Comparison of ENCODE assay signal across 9 mouse cellular contexts in genomic region chr8:123213118-123213772, GRCm38 (mm10). TPM values are rescaled to one million over a fixed set of nuclear protein-coding genes. Genes with fewer than 3 reads are reported as not detected.
A peak's percentile ranks its signal among the peaks of the same experiment; 100 is the strongest.
DNase-seq lines count a peak whose midpoint lies in the region; ATAC-seq and TF ChIP-seq lines count a peak whose summit lies in the region.
"Had no signal": no experiment of that assay in that cellular context is flagged by ENCODE, and none has a peak within 500 bp of the region (broad histone marks: within the 10 kb centered on the region; RNA-seq: fewer than 3 reads in every experiment).

No protein-coding gene starts in this region.

- TF ChIP-seq EP300 in heart, adult 2 months (IDR thresholded peaks at IDR 0.05; ENCODE audit: insufficient read depth, low read depth, low read length), result no peak

- peak overlapping the region; percentile 93 for H3K27ac ChIP-seq in heart, adult 2 months
- H3K27ac ChIP-seq in cortical plate, adult 2 months (ENCODE audit: insufficient read depth, low read length), result no peak overlapping the region
- H3K27ac ChIP-seq in hindbrain, embryonic 11.5 days (ENCODE audit: low read depth, low read length), result peak overlapping the region; percentile 37; the same call in 1 of the 2 replicates
- peak overlapping the region; percentile 87 for H3K27ac ChIP-seq in midbrain, embryonic 10.5 days (replicated peaks)

- no peaks in the 10 kb centered on the region for H3K79me2 ChIP-seq in heart, adult 2 months (replicated peaks; ENCODE audit: control insufficient read depth, insufficient read depth, low read length)

- H3K4me1 ChIP-seq in heart, adult 2 months (ENCODE audit: control insufficient read depth, insufficient read depth, low read length), result peaks cover 3% of the 10 kb centered on the region; the same call in 1 of the 2 replicates
- H3K4me1 ChIP-seq in cortical plate, adult 2 months (ENCODE audit: control insufficient read depth, insufficient read depth, low read length), result no peaks in the 10 kb centered on the region; the same call in 1 of the 2 replicates
- H3K4me1 ChIP-seq in hindbrain, embryonic 11.5 days (replicated peaks; ENCODE audit: control insufficient read depth, insufficient read depth, low read length), result peaks cover 5% of the 10 kb centered on the region; the same call in 1 of the 2 replicates
- peaks cover 28% of the 10 kb centered on the region for H3K4me1 ChIP-seq in midbrain, embryonic 10.5 days

- peak overlapping the region; percentile 81 for H3K9ac ChIP-seq in heart, adult 2 months (ENCODE audit: low read depth, low read length)
- H3K9ac ChIP-seq in hindbrain, embryonic 11.5 days (ENCODE audit: low read depth, low read length), result peak overlapping the region; percentile 55

- no peaks in the 10 kb centered on the region for H3K27me3 ChIP-seq in heart, adult 2 months (ENCODE audit: control insufficient read depth, insufficient read depth, low read length)
- H3K27me3 ChIP-seq in hindbrain, embryonic 11.5 days (ENCODE audit: control insufficient read depth, insufficient read depth, low read length), result no peaks in the 10 kb centered on the region
- H3K27me3 ChIP-seq in midbrain, embryonic 10.5 days (ENCODE audit: low read depth, poor library complexity, severe bottlenecking), result no peaks in the 10 kb centered on the region

- peak overlapping the region; percentile 82 for H3K4me3 ChIP-seq in heart, adult 2 months
- peak overlapping the region; percentile 64 for H3K4me3 ChIP-seq in cortical plate, adult 2 months (ENCODE audit: insufficient read depth, low read length)
- H3K4me3 ChIP-seq in hindbrain, embryonic 11.5 days (ENCODE audit: low read depth, low read length), result peak overlapping the region; percentile 77
- H3K4me3 ChIP-seq in midbrain, embryonic 10.5 days, result peak overlapping the region; percentile 99

- no peak for ATAC-seq in hindbrain, embryonic 11.5 days (ENCODE audit: low FRiP score)
- no peak for ATAC-seq in frontal cortex, adult (ENCODE audit: low TSS enrichment)

- intact Hi-C loops in heart, adult 2 months (cut with DNase I), result loop anchor here (2.0 to 10.0 kb wide), 3 partner anchors 42 to 738 kb away; partner anchors contain the start of genes Ctu2, Rnf166, Vps9d1 and Zfp276

- no peaks in the 10 kb centered on the region for H3K9me3 ChIP-seq in hindbrain, embryonic 11.5 days (ENCODE audit: control insufficient read depth, low read length)
- no peaks in the 10 kb centered on the region for H3K9me3 ChIP-seq in midbrain, embryonic 10.5 days (replicated peaks)

- peak; percentile 11; the same call in 1 of the 2 replicates for TF ChIP-seq CTCF in heart, adult 2 months (IDR thresholded peaks at IDR 0.05)
- no peak for TF ChIP-seq CTCF in cortical plate, adult 2 months (IDR thresholded peaks at IDR 0.05; ENCODE audit: extremely low read depth, insufficient read depth, low read length)

- TF ChIP-seq POLR2A in heart, adult 2 months (IDR thresholded peaks at IDR 0.05; ENCODE audit: insufficient read depth, low read depth, low read length), result no peak; the same call in 1 of the 2 replicates
- TF ChIP-seq POLR2A in cortical plate, adult 2 months (IDR thresholded peaks at IDR 0.05; ENCODE audit: extremely low read depth, insufficient read depth, low read length), result no peak

- 15% methylated on average over 22 of the region's 22 CpGs for WGBS in heart, adult 2 months
- 23% methylated on average over 22 of the region's 22 CpGs for WGBS in hindbrain, embryonic 11.5 days
- WGBS in midbrain, embryonic 10.5 days, result 25% methylated on average over 22 of the region's 22 CpGs

- no peak for DNase-seq in heart, adult 2 months
- DNase-seq in heart, postnatal 4 days, result no peak
- DNase-seq in hindbrain, embryonic 11.5 days (ENCODE audit: low spot score), result no peak
- no peak for DNase-seq in midbrain, embryonic 10.5 days (ENCODE audit: low spot score)
- DNase-seq in cerebellum, postnatal 36 days, result no peak
- DNase-seq in ovary, adult 18-20 months (ENCODE audit: low spot score), result no peak

- peak overlapping the region; percentile 79 for H3K4me2 ChIP-seq in hindbrain, embryonic 11.5 days (replicated peaks; ENCODE audit: low read depth, low read length)

- H3K36me3 ChIP-seq in heart, adult 2 months (ENCODE audit: control insufficient read depth, insufficient read depth, low read length), result no peaks in the 10 kb centered on the region
- H3K36me3 ChIP-seq in hindbrain, embryonic 11.5 days (ENCODE audit: control insufficient read depth, insufficient read depth, low read length), result 0 out of 2 replicates have a peak, but pooled peaks cover under 1% of the 10 kb centered on the region
- peaks cover 21% of the 10 kb centered on the region for H3K36me3 ChIP-seq in midbrain, embryonic 10.5 days

RNA-seq across cellular contexts. Expression of gene Spata33, which starts 0.6 kb away (rescaled TPM):
- 10 to 100 TPM; 25.6 to 29.4 TPM for total RNA-seq in heart, adult 2 months (2021)
- polyA plus RNA-seq in heart, adult 2 months (2012; rRNA removed), result 16.2 and 16.4 TPM in 2 replicates
- 10 to 100 TPM; 20.9 to 22.2 TPM for total RNA-seq in heart, postnatal 4 days (2021)
- 8.4 and 9.7 TPM in 2 replicates for polyA plus RNA-seq in cortical plate, adult 2 months (2012; rRNA removed)
- polyA plus RNA-seq in hindbrain, embryonic 11.5 days (2014; fragmentation: Nextera tagmentation; extraction: Ambion mirVana), result 5.5 and 6.1 TPM in 2 replicates
- 6.1 TPM in 2 replicates for polyA plus RNA-seq in midbrain, embryonic 10.5 days (2016; fragmentation: Nextera tagmentation; extraction: Ambion mirVana)
- total RNA-seq: hematopoietic stem cell, adult 5-6 weeks had no signal

RNA-seq across cellular contexts. Expression of gene Chmp1a, which starts 0.7 kb away (rescaled TPM):
- 10 to 100 TPM; 56.3 to 58.3 TPM for total RNA-seq in heart, adult 2 months (2021)
- 63.9 and 81.4 TPM in 2 replicates for polyA plus RNA-seq in heart, adult 2 months (2012; rRNA removed)
- total RNA-seq in heart, postnatal 4 days (2021), result 10 to 100 TPM; 59.6 to 60.3 TPM
- 126 and 130 TPM in 2 replicates for polyA plus RNA-seq in cortical plate, adult 2 months (2012; rRNA removed)
- polyA plus RNA-seq in hindbrain, embryonic 11.5 days (2014; fragmentation: Nextera tagmentation; extraction: Ambion mirVana), result 87.7 and 94.3 TPM in 2 replicates
- 139 and 156 TPM in 2 replicates for polyA plus RNA-seq in midbrain, embryonic 10.5 days (2016; fragmentation: Nextera tagmentation; extraction: Ambion mirVana)

RNA-seq across cellular contexts. Expression of gene Cdk10, which starts 11.4 kb away (rescaled TPM):
- total RNA-seq in heart, adult 2 months (2021), result 10 to 100 TPM; 18.4 to 22.9 TPM
- polyA plus RNA-seq in heart, adult 2 months (2012; rRNA removed), result 32.4 and 37.0 TPM in 2 replicates
- 10 to 100 TPM; 33.6 to 38.4 TPM for total RNA-seq in heart, postnatal 4 days (2021)
- 165 and 187 TPM in 2 replicates for polyA plus RNA-seq in cortical plate, adult 2 months (2012; rRNA removed)
- polyA plus RNA-seq in hindbrain, embryonic 11.5 days (2014; fragmentation: Nextera tagmentation; extraction: Ambion mirVana), result 32.3 and 34.5 TPM in 2 replicates
- 41.4 and 42.0 TPM in 2 replicates for polyA plus RNA-seq in midbrain, embryonic 10.5 days (2016; fragmentation: Nextera tagmentation; extraction: Ambion mirVana)

RNA-seq across cellular contexts. Expression of gene Spata2l, which starts 22.8 kb away (rescaled TPM):
- total RNA-seq in heart, adult 2 months (2021), result 1 to 10 TPM; 6.0 to 7.5 TPM
- polyA plus RNA-seq in heart, adult 2 months (2012; rRNA removed), result 6.7 and 7.0 TPM in 2 replicates
- total RNA-seq in heart, postnatal 4 days (2021), result 1 to 10 TPM; 3.7 to 4.2 TPM
- 59.6 and 69.8 TPM in 2 replicates for polyA plus RNA-seq in cortical plate, adult 2 months (2012; rRNA removed)
- polyA plus RNA-seq in hindbrain, embryonic 11.5 days (2014; fragmentation: Nextera tagmentation; extraction: Ambion mirVana), result 1.8 and 2.2 TPM in 2 replicates
- polyA plus RNA-seq in midbrain, embryonic 10.5 days (2016; fragmentation: Nextera tagmentation; extraction: Ambion mirVana), result 1.3 and 2.4 TPM in 2 replicates

RNA-seq across cellular contexts. Expression of gene Dpep1, which starts 27.2 kb away (rescaled TPM):
- 10 to 100 TPM; 35.4 to 55.0 TPM for total RNA-seq in heart, adult 2 months (2021)
- 80.1 and 103 TPM in 2 replicates for polyA plus RNA-seq in heart, adult 2 months (2012; rRNA removed)
- 10 to 100 TPM in 1 of 2 experiments, 1 to 10 TPM in 1; 7.5 to 11.6 TPM for total RNA-seq in heart, postnatal 4 days (2021)
- not detected in 2 replicates for polyA plus RNA-seq in cortical plate, adult 2 months (2012; rRNA removed)
- polyA plus RNA-seq in hindbrain, embryonic 11.5 days (2014; fragmentation: Nextera tagmentation; extraction: Ambion mirVana), result 0.43 and 0.85 TPM in 2 replicates
- polyA plus RNA-seq in midbrain, embryonic 10.5 days (2016; fragmentation: Nextera tagmentation; extraction: Ambion mirVana), result 4.3 and 5.7 TPM in 2 replicates
- total RNA-seq: hematopoietic stem cell, adult 5-6 weeks had no signal
